Mouse (Mus musculus): ENCODE data around the gene Srp14. TPM values are rescaled to one million over a fixed set of nuclear protein-coding genes. Genes with fewer than 3 reads are reported as not detected.

Srp14 gene
- polyA plus RNA-seq, 1 experiment, result 230 TPM

- no peak for TF ChIP-seq MAX (IDR thresholded peaks at IDR 0.05)
- no peak for TF ChIP-seq MYOG (IDR thresholded peaks at IDR 0.05; ENCODE audit: control insufficient read depth, extremely low read depth, insufficient read length)
- TF ChIP-seq CTCF (IDR thresholded peaks at IDR 0.05; ENCODE audit: control insufficient read depth, insufficient read depth, insufficient read length), result no peak
- no peak for TF ChIP-seq CEBPB (IDR thresholded peaks at IDR 0.05; ENCODE audit: low read depth)
- TF ChIP-seq FOSL1 (IDR thresholded peaks at IDR 0.05; ENCODE audit: insufficient read depth, low read length, poor library complexity, severe bottlenecking), result no peak
- TF ChIP-seq MYOD1 (IDR thresholded peaks at IDR 0.05; ENCODE audit: control insufficient read depth, insufficient read length, low read depth), result no peak
- TF ChIP-seq USF1 (IDR thresholded peaks at IDR 0.05; ENCODE audit: low read depth), result no peak
- peaks cover 11% of the 10 kb centered on the region for H3K36me3 ChIP-seq (ENCODE audit: control insufficient read depth, insufficient read depth)
- H3K27me3 ChIP-seq (ENCODE audit: control insufficient read depth, insufficient read depth, insufficient read length), result no peaks in the 10 kb centered on the region
- H3K4me3 ChIP-seq (ENCODE audit: insufficient read depth, poor library complexity, severe bottlenecking), result no peak overlapping the region
- no peaks in the 10 kb centered on the region for H3K79me2 ChIP-seq (ENCODE audit: control insufficient read depth, insufficient read depth)
- H3ac ChIP-seq (ENCODE audit: control insufficient read depth, insufficient read length, low read depth), result no peak overlapping the region
- H3K79me3 ChIP-seq (ENCODE audit: low read depth), result no peaks in the 10 kb centered on the region
These were observed 21.8 kb downstream of the Srp14 start for GRCm38 (mm10) chr2:118457463-118458261.

GRCm38 (mm10) chr2:118457029-118457428 lies 22.5 kb downstream of the Srp14 start:
- no peak overlapping the region for H3ac ChIP-seq (ENCODE audit: control insufficient read depth, insufficient read length, low read depth)
- TF ChIP-seq MYOG (IDR thresholded peaks at IDR 0.05; ENCODE audit: control insufficient read depth, extremely low read depth, insufficient read length) (no peak), USF1 (IDR thresholded peaks at IDR 0.05; ENCODE audit: low read depth) (no peak), FOSL1 (IDR thresholded peaks at IDR 0.05; ENCODE audit: insufficient read depth, low read length, poor library complexity, severe bottlenecking) (no peak), CTCF (IDR thresholded peaks at IDR 0.05; ENCODE audit: control insufficient read depth, insufficient read depth, insufficient read length) (no peak)
- H3K79me2 ChIP-seq (ENCODE audit: control insufficient read depth, insufficient read depth), result no peaks in the 10 kb centered on the region
- H3K36me3 ChIP-seq (ENCODE audit: control insufficient read depth, insufficient read depth), result peaks cover 11% of the 10 kb centered on the region
- H3K4me3 ChIP-seq (ENCODE audit: insufficient read depth, poor library complexity, severe bottlenecking), result no peak overlapping the region
- no peaks in the 10 kb centered on the region for H3K27me3 ChIP-seq (ENCODE audit: control insufficient read depth, insufficient read depth, insufficient read length)
- H3K79me3 ChIP-seq (ENCODE audit: low read depth), result no peaks in the 10 kb centered on the region

DNA sequence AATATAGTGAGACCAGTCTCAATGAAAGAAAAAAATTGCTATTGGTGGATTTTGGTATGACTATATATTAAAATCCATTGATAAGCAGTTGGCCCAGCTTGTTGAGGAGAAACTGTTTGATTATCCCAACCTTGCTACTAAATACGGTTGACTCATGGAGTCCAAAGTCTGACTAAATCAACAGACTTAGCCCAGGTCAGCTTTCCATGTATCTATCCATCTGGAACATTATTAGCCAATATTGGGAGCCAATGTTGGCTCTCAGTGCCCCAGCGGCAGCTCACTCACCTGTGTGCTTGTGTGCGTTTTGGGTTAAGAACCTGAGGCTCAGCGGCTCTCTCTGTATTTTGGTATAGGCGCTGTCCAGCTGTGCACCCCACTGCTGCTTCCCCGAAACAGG lies 28.5 kb downstream of the Srp14 start:
- H3K4me3 ChIP-seq (ENCODE audit: insufficient read depth, poor library complexity, severe bottlenecking), result no peak overlapping the region
- no peaks in the 10 kb centered on the region for H3K79me2 ChIP-seq (ENCODE audit: control insufficient read depth, insufficient read depth)
- no peak overlapping the region for H3ac ChIP-seq (ENCODE audit: control insufficient read depth, insufficient read length, low read depth)
- TF ChIP-seq MYOG (IDR thresholded peaks at IDR 0.05; ENCODE audit: control insufficient read depth, extremely low read depth, insufficient read length), result no peak
- TF ChIP-seq MYOD1 (IDR thresholded peaks at IDR 0.05; ENCODE audit: control insufficient read depth, insufficient read length, low read depth), result no peak
- no peak for TF ChIP-seq CTCF (IDR thresholded peaks at IDR 0.05; ENCODE audit: control insufficient read depth, insufficient read depth, insufficient read length)
- no peak for TF ChIP-seq CEBPB (IDR thresholded peaks at IDR 0.05; ENCODE audit: low read depth)
- no peak for TF ChIP-seq FOSL1 (IDR thresholded peaks at IDR 0.05; ENCODE audit: insufficient read depth, low read length, poor library complexity, severe bottlenecking)
- TF ChIP-seq MAX (IDR thresholded peaks at IDR 0.05), result no peak
- no peak for TF ChIP-seq USF1 (IDR thresholded peaks at IDR 0.05; ENCODE audit: low read depth)
- no peaks in the 10 kb centered on the region for H3K27me3 ChIP-seq (ENCODE audit: control insufficient read depth, insufficient read depth, insufficient read length)
- H3K79me3 ChIP-seq (ENCODE audit: low read depth), result no peaks in the 10 kb centered on the region
- H3K36me3 ChIP-seq (ENCODE audit: control insufficient read depth, insufficient read depth), result peaks cover 18% of the 10 kb centered on the region

DNA sequence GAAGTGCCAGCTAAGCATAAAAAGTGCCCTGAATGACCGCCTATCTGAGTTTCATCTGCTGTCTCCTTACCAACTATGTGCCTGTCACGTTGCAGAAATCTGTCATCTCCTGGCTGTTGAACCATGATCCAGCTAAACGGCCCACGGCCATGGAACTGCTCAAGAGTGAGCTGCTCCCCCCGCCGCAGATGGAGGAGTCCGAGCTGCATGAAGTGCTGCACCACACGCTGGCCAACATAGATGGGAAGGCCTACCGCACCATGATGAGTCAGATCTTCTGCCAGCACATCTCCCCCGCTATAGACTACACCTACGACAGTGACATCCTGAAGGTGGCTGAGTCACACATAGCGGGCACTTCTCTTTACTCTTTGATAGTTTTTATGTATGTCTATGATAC lies 31.3 kb downstream of the Srp14 start:
- Histone ChIP-seq H3K27me3 (ENCODE audit: control insufficient read depth, insufficient read depth, insufficient read length) (no peaks in the 10 kb centered on the region), H3K4me3 (ENCODE audit: insufficient read depth, poor library complexity, severe bottlenecking) (no peak overlapping the region), H3K79me3 (ENCODE audit: low read depth) (no peaks in the 10 kb centered on the region), H3K36me3 (ENCODE audit: control insufficient read depth, insufficient read depth) (peaks cover 19% of the 10 kb centered on the region), H3K79me2 (ENCODE audit: control insufficient read depth, insufficient read depth) (no peaks in the 10 kb centered on the region), H3ac (ENCODE audit: control insufficient read depth, insufficient read length, low read depth) (no peak overlapping the region)
- TF ChIP-seq CEBPB (IDR thresholded peaks at IDR 0.05; ENCODE audit: low read depth), result no peak
- no peak for TF ChIP-seq USF1 (IDR thresholded peaks at IDR 0.05; ENCODE audit: low read depth)
- TF ChIP-seq MYOD1 (IDR thresholded peaks at IDR 0.05; ENCODE audit: control insufficient read depth, insufficient read length, low read depth), result no peak
- no peak for TF ChIP-seq CTCF (IDR thresholded peaks at IDR 0.05; ENCODE audit: control insufficient read depth, insufficient read depth, insufficient read length)
- TF ChIP-seq MYOG (IDR thresholded peaks at IDR 0.05; ENCODE audit: control insufficient read depth, extremely low read depth, insufficient read length), result no peak
- no peak for TF ChIP-seq FOSL1 (IDR thresholded peaks at IDR 0.05; ENCODE audit: insufficient read depth, low read length, poor library complexity, severe bottlenecking)
- TF ChIP-seq MAX (IDR thresholded peaks at IDR 0.05), result no peak

DNA sequence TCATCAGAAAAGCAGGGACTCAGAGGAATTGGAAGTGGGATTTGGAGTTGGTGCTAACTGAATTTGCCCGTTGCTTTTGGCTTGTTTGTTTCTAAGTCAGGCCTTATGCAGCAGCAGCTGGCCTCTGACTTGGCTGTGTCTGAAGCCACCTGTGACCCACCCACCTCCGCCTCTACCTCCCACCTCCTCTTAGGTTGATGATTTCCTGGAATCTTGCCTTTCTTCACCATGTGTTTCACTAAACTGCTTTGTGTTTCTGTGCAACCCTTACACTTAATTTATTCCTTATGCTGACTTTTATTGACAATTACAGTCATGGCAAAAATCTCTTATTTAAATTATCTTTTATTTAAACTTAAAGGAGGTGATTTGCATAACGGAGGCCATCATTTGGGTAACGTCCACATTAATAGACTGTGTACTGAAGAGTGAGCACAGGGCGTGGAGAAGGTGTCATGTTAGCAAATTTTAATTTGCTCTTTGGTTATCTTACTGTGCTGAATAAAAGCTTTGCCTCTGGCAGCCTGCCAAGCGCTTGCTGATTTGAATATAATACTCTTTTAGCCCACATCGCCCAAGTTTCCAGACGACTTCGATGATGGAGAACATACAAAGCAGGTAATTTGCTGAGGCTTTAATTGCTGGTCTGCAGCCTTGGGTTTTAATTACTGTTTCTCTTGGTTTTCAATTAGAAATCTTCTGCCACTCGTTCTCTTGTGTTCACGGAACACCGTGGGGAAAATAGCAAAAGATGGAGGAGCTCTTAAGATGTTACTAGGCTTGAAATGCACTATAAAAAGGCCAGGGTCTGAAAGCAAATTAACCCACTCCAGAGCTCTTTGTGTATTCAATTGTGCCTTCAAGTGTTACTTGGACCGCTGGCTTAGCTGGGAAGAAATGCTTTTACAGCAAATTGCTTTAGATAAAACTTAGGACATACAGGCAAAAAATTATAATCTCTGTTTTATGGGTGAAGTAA lies 33.5 kb downstream of the Srp14 start:
- no peaks in the 10 kb centered on the region for H3K79me3 ChIP-seq (ENCODE audit: low read depth)
- no peak overlapping the region for H3ac ChIP-seq (ENCODE audit: control insufficient read depth, insufficient read length, low read depth)
- no peak overlapping the region for H3K4me3 ChIP-seq (ENCODE audit: insufficient read depth, poor library complexity, severe bottlenecking)
- H3K36me3 ChIP-seq (ENCODE audit: control insufficient read depth, insufficient read depth), result peaks cover 25% of the 10 kb centered on the region
- H3K79me2 ChIP-seq (ENCODE audit: control insufficient read depth, insufficient read depth), result no peaks in the 10 kb centered on the region
- TF ChIP-seq MAX (IDR thresholded peaks at IDR 0.05) (no peak), USF1 (IDR thresholded peaks at IDR 0.05; ENCODE audit: low read depth) (no peak), CTCF (IDR thresholded peaks at IDR 0.05; ENCODE audit: control insufficient read depth, insufficient read depth, insufficient read length) (no peak), MYOD1 (IDR thresholded peaks at IDR 0.05; ENCODE audit: control insufficient read depth, insufficient read length, low read depth) (no peak), CEBPB (IDR thresholded peaks at IDR 0.05; ENCODE audit: low read depth) (no peak), FOSL1 (IDR thresholded peaks at IDR 0.05; ENCODE audit: insufficient read depth, low read length, poor library complexity, severe bottlenecking) (no peak)
- H3K27me3 ChIP-seq (ENCODE audit: control insufficient read depth, insufficient read depth, insufficient read length), result no peaks in the 10 kb centered on the region
